Mouse (Mus musculus): Measurements from ENCODE around the gene Nat8f2.

DNA sequence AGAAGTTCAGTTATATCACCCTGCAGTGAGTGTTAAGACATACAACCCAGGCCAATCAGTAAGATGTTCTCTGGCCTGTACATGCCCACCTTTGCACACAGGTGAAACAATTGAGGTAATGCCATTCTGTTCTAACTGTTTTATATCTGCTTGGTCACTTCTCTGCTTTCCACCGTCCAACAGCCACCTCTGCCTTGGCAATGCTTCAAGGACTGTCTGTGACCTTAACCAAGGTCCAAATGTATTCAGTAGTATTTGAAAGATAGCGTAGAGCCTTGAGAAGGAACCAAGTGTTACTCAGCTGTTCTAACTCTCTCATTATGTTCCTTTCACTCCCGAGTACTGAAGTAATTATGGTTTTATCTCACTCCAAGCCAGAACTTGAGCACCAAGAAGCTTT lies 6.4 kb downstream of the Nat8f2 start:
- TF ChIP-seq CTCF (IDR thresholded peaks at IDR 0.05; ENCODE audit: control insufficient read depth, insufficient read depth, low read length) (no peak), POLR2A (IDR thresholded peaks at IDR 0.05; ENCODE audit: borderline replicate concordance, control insufficient read depth, low read depth, low read length) (no peak)
